Mouse (Mus musculus) embryonic facial prominence, embryonic 11.5 days (tissue): ENCODE data around the gene Prdm16. TPM values are rescaled to one million over a fixed set of nuclear protein-coding genes. Genes with fewer than 3 reads are reported as not detected.

Experiments used
- ATAC-seq: fragments of 200-750 bp; cut with Nextera tagmentation; replicated peaks from 2 replicates; pipeline ENCODE4 v1.8.0; 2017; ENCODE audit warnings: low read depth; ENCODE audit not compliant: insufficient number of reproducible peaks, low FRiP score, low TSS enrichment
- DNase-seq: peaks from one replicate; pipeline ENCODE4 v3.0.0-alpha.2; 2015; ENCODE audit warnings: low spot score
- H3K27ac ChIP-seq: fragments of 300-500 bp; sonication (generic); replicated peaks from 2 replicates; pipeline ENCODE4 v1.5.1; 2014; ENCODE audit warnings: mild to moderate bottlenecking, low read depth, low read length, control low read depth
- H3K27me3 ChIP-seq: fragments of 300-500 bp; sonication (generic); 2 replicates; pipeline ENCODE4 v1.6.1; 2014; ENCODE audit warnings: mild to moderate bottlenecking, low read length, moderate library complexity, mixed read lengths; ENCODE audit not compliant: control insufficient read depth, insufficient read depth
- H3K36me3 ChIP-seq: fragments of 300-500 bp; sonication (generic); replicated peaks from 2 replicates; pipeline ENCODE4 v1.6.1; 2014; ENCODE audit warnings: low read depth, mild to moderate bottlenecking, low read length, moderate library complexity, mixed read lengths; ENCODE audit not compliant: control insufficient read depth, insufficient read depth
- H3K4me1 ChIP-seq: fragments of 300-500 bp; sonication (generic); 2 replicates; pipeline ENCODE4 v1.6.1; 2014; ENCODE audit warnings: low read length, mixed read lengths; ENCODE audit not compliant: control insufficient read depth, insufficient read depth
- H3K4me2 ChIP-seq: fragments of 300-500 bp; sonication (generic); 2 replicates; pipeline ENCODE4 v1.6.1; 2014; ENCODE audit warnings: low read depth, mild to moderate bottlenecking, control low read depth, low read length, moderate library complexity
- H3K4me3 ChIP-seq: fragments of 300-500 bp; sonication (generic); 2 replicates; pipeline ENCODE4 v1.5.1; 2014; ENCODE audit warnings: low read depth, low read length, control low read depth
- H3K9ac ChIP-seq: fragments of 300-500 bp; sonication (generic); replicated peaks from 2 replicates; pipeline ENCODE4 v1.6.1; 2014; ENCODE audit warnings: mild to moderate bottlenecking, control low read depth, low read length
- H3K9me3 ChIP-seq: fragments of 300-500 bp; sonication (generic); replicated peaks from 2 replicates; pipeline ENCODE4 v1.6.1; 2016; ENCODE audit warnings: mild to moderate bottlenecking, low read length, inconsistent platforms, mixed read lengths; ENCODE audit not compliant: control insufficient read depth
- WGBS: fragments of 180-500 bp; shearing (Covaris S2); extraction: QIAGEN DNeasy Blood & Tissue Kit; methylation state at CpG from one replicate; pipeline ENCODE4 v1.1.7; 2014; 5-methylcytosine and 5-hydroxymethylcytosine counted together
- polyA plus RNA-seq: library from polyadenylated mRNA; unstranded; fragments of >200 nt; fragmentation: Nextera tagmentation; extraction: Ambion mirVana; gene quantifications from 2 replicates; pipeline ENCODE4 v1.2.1, GENCODE M21; 2014

Prdm16 gene
- polyA plus RNA-seq, 1 experiment from 2014 or later, result 22.3 TPM

DNA sequence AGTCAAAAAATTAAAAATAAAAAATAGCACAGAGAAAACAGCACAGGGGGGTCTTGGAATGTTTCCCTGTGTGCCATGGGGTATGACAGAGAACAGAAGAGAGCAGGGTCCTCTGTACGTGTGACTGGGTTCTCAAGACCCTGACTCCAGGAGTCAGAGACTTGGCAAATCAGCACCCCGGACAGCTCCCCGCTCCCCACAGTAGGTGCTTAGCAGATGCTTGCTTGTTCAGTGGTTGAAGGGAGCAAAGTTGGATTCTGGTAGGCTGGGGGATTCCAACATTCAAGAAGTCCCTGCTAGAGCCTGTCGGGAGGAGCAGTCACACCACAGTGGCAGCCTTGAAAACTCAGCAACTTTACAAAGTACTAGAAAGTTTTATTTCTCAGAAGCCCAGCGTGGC is 170.4 kb downstream of the Prdm16 start:
- H3K4me2 ChIP-seq, result no peak overlapping the region
- no peak for ATAC-seq
- H3K9me3 ChIP-seq, result no peaks in the 10 kb centered on the region
- H3K9ac ChIP-seq, result no peak overlapping the region
- DNase-seq, result peak; percentile 86
- no peak overlapping the region for H3K4me3 ChIP-seq
- H3K36me3 ChIP-seq, result no peaks in the 10 kb centered on the region
- 34% methylated on average over 5 of the region's 5 CpGs for WGBS
- H3K27me3 ChIP-seq, result no peaks in the 10 kb centered on the region
- no peak overlapping the region for H3K27ac ChIP-seq
- H3K4me1 ChIP-seq, result peaks cover 2% of the 10 kb centered on the region

DNA sequence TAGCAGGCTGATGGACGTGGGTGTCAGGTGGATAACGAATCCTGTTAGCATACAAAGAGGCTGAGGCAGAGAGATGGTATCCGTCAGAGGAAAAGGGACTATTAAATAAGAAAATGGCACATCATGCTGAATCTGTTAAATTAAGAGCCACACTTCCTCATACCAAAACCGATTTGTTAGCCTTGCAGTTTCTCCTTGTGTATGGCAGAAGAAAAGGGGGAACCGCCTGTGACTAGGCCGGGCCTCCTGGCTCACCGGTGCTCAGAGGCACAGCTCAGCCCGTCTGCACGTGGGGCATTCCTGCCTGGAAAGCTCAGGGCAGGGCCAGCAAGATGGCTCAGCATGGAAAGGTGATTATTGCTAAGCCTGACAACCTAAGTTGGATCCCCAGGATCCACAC is 171.6 kb downstream of the Prdm16 start:
- DNase-seq, result no peak
- no peak overlapping the region for H3K27ac ChIP-seq
- no peak overlapping the region for H3K4me3 ChIP-seq
- 81% methylated on average over 9 of the region's 9 CpGs for WGBS
- H3K4me2 ChIP-seq, result no peak overlapping the region
- no peaks in the 10 kb centered on the region for H3K27me3 ChIP-seq
- no peaks in the 10 kb centered on the region; the same call in 1 of the 2 replicates for H3K4me1 ChIP-seq
- no peak for ATAC-seq
- no peaks in the 10 kb centered on the region for H3K9me3 ChIP-seq
- H3K36me3 ChIP-seq, result no peaks in the 10 kb centered on the region
- no peak overlapping the region for H3K9ac ChIP-seq

DNA sequence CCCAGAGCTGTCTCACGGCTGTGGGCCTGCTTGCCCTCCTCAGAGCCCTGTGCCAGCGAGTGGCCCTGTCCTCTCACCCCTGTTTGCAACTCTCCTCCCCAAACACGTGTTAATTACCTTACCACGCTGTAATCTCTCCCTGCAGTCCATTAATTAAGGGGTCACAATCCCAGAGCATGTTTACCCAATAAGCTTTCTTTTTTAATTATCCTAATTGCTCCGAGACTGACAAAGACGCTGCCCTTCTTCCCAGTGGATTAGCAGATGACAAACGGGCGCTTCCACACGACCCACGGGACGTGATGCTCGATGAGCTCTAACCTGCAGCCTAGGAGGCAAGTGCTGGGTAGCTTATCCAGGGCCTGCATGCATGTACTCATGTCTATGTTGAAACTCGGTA is 176.7 kb downstream of the Prdm16 start:
- no peaks in the 10 kb centered on the region for H3K9me3 ChIP-seq
- 49% methylated on average over 13 of the region's 13 CpGs for WGBS
- H3K27me3 ChIP-seq, result no peaks in the 10 kb centered on the region
- no peak overlapping the region for H3K9ac ChIP-seq
- H3K4me1 ChIP-seq, result no peaks in the 10 kb centered on the region; the same call in none of the 2 replicates
- ATAC-seq (no peak), DNase-seq (no peak)
- H3K27ac ChIP-seq, result no peak overlapping the region
- H3K36me3 ChIP-seq, result no peaks in the 10 kb centered on the region
- H3K4me3 ChIP-seq, result no peak overlapping the region
- H3K4me2 ChIP-seq, result no peak overlapping the region

GRCm38 (mm10) chr4:154457756-154458155 is 178.9 kb downstream of the Prdm16 start:
- Histone ChIP-seq H3K27ac (no peak overlapping the region), H3K4me1 (no peaks in the 10 kb centered on the region; the same call in 1 of the 2 replicates), H3K9ac (no peak overlapping the region), H3K4me2 (no peak overlapping the region), H3K27me3 (no peaks in the 10 kb centered on the region), H3K9me3 (no peaks in the 10 kb centered on the region), H3K36me3 (no peaks in the 10 kb centered on the region), H3K4me3 (no peak overlapping the region)
- no peak for ATAC-seq
- DNase-seq, result no peak
- WGBS, result 86% methylated on average over 3 of the region's 3 CpGs

- DNase-seq (no peak), ATAC-seq (no peak)
- Histone ChIP-seq H3K4me2 (no peak overlapping the region), H3K9ac (no peak overlapping the region), H3K27me3 (no peaks in the 10 kb centered on the region), H3K27ac (no peak overlapping the region), H3K9me3 (no peaks in the 10 kb centered on the region), H3K4me1 (no peaks in the 10 kb centered on the region; the same call in 1 of the 2 replicates), H3K4me3 (no peak overlapping the region), H3K36me3 (no peaks in the 10 kb centered on the region)
- WGBS, result 48% methylated on average over 11 of the region's 11 CpGs
These were observed 180.3 kb downstream of the Prdm16 start for GRCm38 (mm10) chr4:154456265-154456822.

GRCm38 (mm10) chr4:154450441-154450840 is 186.2 kb downstream of the Prdm16 start:
- Histone ChIP-seq H3K4me1 (no peaks in the 10 kb centered on the region; the same call in 1 of the 2 replicates), H3K9me3 (no peaks in the 10 kb centered on the region), H3K9ac (no peak overlapping the region), H3K27me3 (no peaks in the 10 kb centered on the region), H3K4me3 (no peak overlapping the region), H3K4me2 (no peak overlapping the region), H3K36me3 (no peaks in the 10 kb centered on the region), H3K27ac (no peak overlapping the region)
- ATAC-seq (no peak), DNase-seq (no peak)
- WGBS, result 91% methylated on average over 9 of the region's 9 CpGs

- DNase-seq, result no peak
- Histone ChIP-seq H3K36me3 (no peaks in the 10 kb centered on the region), H3K9me3 (no peaks in the 10 kb centered on the region), H3K27me3 (no peaks in the 10 kb centered on the region), H3K4me3 (no peak overlapping the region), H3K4me1 (no peaks in the 10 kb centered on the region; the same call in 1 of the 2 replicates), H3K4me2 (no peak overlapping the region), H3K27ac (no peak overlapping the region), H3K9ac (no peak overlapping the region)
- ATAC-seq, result no peak
- WGBS, result 65% methylated on average over 4 of the region's 4 CpGs
These were observed 186.6 kb downstream of the Prdm16 start for GRCm38 (mm10) chr4:154450036-154450435.

- WGBS, result 21% methylated on average over 3 of the region's 3 CpGs
- DNase-seq (peak; percentile 68), ATAC-seq (no peak; the same call in 1 of the 2 replicates)
- Histone ChIP-seq H3K4me3 (no peak overlapping the region), H3K27ac (no peak overlapping the region), H3K9ac (no peak overlapping the region), H3K4me1 (peaks cover 2% of the 10 kb centered on the region; the same call in 1 of the 2 replicates), H3K27me3 (no peaks in the 10 kb centered on the region), H3K4me2 (no peak overlapping the region), H3K36me3 (no peaks in the 10 kb centered on the region), H3K9me3 (no peaks in the 10 kb centered on the region)
These were observed 187.3 kb downstream of the Prdm16 start for GRCm38 (mm10) chr4:154449343-154449742.
